Mouse (Mus musculus) E14TG2a.4 (cell line): ENCODE data around the gene Eif4g2.

Source experiments
- H3K27me3 ChIP-seq: 2 replicates; pipeline ENCODE4 v1.6.1; 2014; ENCODE audit warnings: low read length, control low read depth; ENCODE audit not compliant: insufficient read depth
- H3K36me3 ChIP-seq: 2 replicates; pipeline ENCODE4 v1.6.1; 2014; ENCODE audit warnings: low read length, control low read depth; ENCODE audit not compliant: insufficient read depth
- H3K4me1 ChIP-seq: replicated peaks from 2 replicates; pipeline ENCODE4 v1.6.1; 2014; ENCODE audit warnings: low read depth, low read length, control low read depth
- H3K4me3 ChIP-seq: replicated peaks from 2 replicates; pipeline ENCODE4 v1.5.1; 2014; ENCODE audit warnings: mild to moderate bottlenecking, low read length
- H3K9me3 ChIP-seq: 2 replicates; pipeline ENCODE4 v1.6.1; 2014; ENCODE audit warnings: low read length, control low read depth
- CTCF ChIP-seq: conservative IDR thresholded peaks from 2 replicates; pipeline ENCODE4 v1.5.1; 2014; ENCODE audit warnings: low read length
- NANOG ChIP-seq: IDR thresholded peaks from 2 replicates; pipeline ENCODE4 v1.6.1; 2014; ENCODE audit warnings: borderline replicate concordance, low read length, mixed read lengths
- POU5F1 ChIP-seq: IDR thresholded peaks from 2 replicates; pipeline ENCODE4 v1.6.1; 2014; ENCODE audit warnings: low read length, borderline replicate concordance

Eif4g2 gene

DNA sequence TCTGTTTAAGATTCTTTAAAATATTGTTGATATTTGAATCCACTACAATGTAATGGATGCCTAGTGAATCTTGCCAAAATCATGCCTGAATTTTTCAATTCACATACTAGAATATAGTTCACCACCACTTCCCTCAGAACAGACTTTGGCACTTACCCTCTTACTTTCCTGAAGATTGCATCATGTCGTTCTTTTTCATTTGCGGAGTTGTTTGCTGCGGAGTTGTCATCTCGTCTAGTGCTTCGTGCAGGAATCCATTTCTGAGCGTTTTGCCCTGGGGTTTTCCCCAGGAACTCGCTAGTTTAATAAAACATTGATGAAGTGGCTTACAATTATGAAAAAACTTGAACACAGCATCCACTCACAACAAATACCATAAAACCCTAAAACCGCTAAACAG, 2.8 kb downstream of the Eif4g2 start:
- peaks cover 47% of the 10 kb centered on the region for H3K4me1 ChIP-seq
- H3K9me3 ChIP-seq, result no peaks in the 10 kb centered on the region
- peaks cover 67% of the 10 kb centered on the region for H3K36me3 ChIP-seq
- H3K27me3 ChIP-seq, result no peaks in the 10 kb centered on the region
- peak overlapping the region; percentile 97 for H3K4me3 ChIP-seq
- TF ChIP-seq NANOG (no peak), POU5F1 (no peak), CTCF (no peak)

DNA sequence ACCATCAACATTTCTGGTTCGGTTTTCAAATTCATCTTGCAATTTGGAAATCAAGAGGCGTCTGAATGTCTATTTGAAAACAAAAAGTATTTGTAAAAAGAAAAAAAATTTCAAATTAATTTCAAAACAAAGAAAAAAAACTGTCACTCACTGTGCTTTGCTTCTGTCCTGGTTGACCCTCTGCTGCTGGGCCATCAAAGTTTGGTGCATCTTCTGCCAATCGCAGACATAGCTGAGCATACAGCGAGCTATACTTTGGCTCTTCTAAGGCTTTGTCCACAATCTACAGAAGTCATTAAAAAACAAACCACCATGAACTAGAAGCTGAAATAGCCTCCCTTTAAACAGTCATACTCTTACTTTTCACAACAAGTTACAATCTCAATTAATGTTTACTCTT, 4.6 kb downstream of the Eif4g2 start:
- no peak for TF ChIP-seq POU5F1
- no peak for TF ChIP-seq CTCF
- no peak for TF ChIP-seq NANOG

DNA sequence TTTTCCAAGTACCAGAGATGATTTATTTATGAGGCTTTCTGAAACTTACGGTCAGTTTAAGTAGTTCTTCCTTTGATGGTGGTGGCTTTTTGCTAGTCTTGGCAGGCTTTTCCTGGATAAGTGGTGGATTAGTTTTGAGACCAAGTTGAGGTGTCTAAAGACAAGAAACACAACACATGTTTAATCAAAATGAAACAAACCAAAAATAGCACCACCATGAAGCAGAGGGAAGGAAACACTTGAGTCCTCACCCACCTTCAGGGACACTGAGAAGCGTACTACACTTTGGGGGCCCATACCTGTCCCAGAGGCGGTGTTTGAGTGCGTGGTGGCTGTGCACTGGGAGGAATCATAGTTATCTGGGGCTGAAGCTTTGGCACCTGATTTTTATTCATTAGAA, 7.5 kb downstream of the Eif4g2 start:
- H3K4me3 ChIP-seq, result no peak overlapping the region
- TF ChIP-seq POU5F1, result no peak
- no peak for TF ChIP-seq NANOG
- TF ChIP-seq CTCF, result no peak
- no peaks in the 10 kb centered on the region for H3K9me3 ChIP-seq
- H3K4me1 ChIP-seq, result peaks cover 42% of the 10 kb centered on the region
- H3K27me3 ChIP-seq, result no peaks in the 10 kb centered on the region
- peaks cover 99% of the 10 kb centered on the region for H3K36me3 ChIP-seq

More for the DNA sequence above, 4.6 kb downstream of the Eif4g2 start:
- H3K9me3 ChIP-seq, result no peaks in the 10 kb centered on the region
- H3K36me3 ChIP-seq, result peaks cover 85% of the 10 kb centered on the region
- H3K4me1 ChIP-seq, result peaks cover 52% of the 10 kb centered on the region
- no peaks in the 10 kb centered on the region for H3K27me3 ChIP-seq
- no peak overlapping the region for H3K4me3 ChIP-seq

DNA sequence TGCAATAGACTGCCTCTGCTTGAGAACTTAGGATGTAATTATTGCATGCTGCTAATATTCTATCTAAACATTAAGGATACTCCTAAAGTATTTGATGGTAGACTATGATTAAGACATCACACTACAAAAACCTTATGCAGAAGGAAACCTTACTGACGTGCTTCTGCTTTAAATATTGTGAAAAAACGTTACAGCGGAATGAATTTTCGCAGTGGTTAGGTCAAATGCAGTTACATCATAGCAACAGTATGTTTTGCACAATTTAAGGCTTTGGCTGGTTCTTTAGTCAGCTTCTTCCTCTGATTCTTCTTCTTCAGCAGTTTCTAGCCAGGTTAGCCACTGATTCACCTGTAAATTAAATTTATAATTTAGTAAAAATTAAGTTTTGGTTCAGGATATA, 10.4 kb downstream of the Eif4g2 start:
- Histone ChIP-seq H3K36me3 (peaks cover 98% of the 10 kb centered on the region), H3K9me3 (no peaks in the 10 kb centered on the region), H3K4me3 (no peak overlapping the region), H3K27me3 (no peaks in the 10 kb centered on the region), H3K4me1 (peaks cover 14% of the 10 kb centered on the region; the same call in 1 of the 2 replicates)
- no peak for TF ChIP-seq POU5F1
- TF ChIP-seq CTCF, result no peak
- no peak for TF ChIP-seq NANOG

GRCm38 (mm10) chr7:111070167-111070496, 12.7 kb downstream of the Eif4g2 start:
- no peak for TF ChIP-seq NANOG
- TF ChIP-seq POU5F1, result no peak
- TF ChIP-seq CTCF, result no peak
- Histone ChIP-seq H3K36me3 (peaks cover 76% of the 10 kb centered on the region), H3K27me3 (no peaks in the 10 kb centered on the region), H3K9me3 (no peaks in the 10 kb centered on the region), H3K4me3 (no peak overlapping the region), H3K4me1 (peaks cover 8% of the 10 kb centered on the region; the same call in 1 of the 2 replicates)

GRCm38 (mm10) chr7:111069439-111070166, 13.2 kb downstream of the Eif4g2 start:
- no peak for TF ChIP-seq POU5F1
- TF ChIP-seq NANOG, result no peak
- no peak for TF ChIP-seq CTCF
- Histone ChIP-seq H3K4me1 (peaks cover 8% of the 10 kb centered on the region; the same call in 1 of the 2 replicates), H3K27me3 (no peaks in the 10 kb centered on the region), H3K9me3 (no peaks in the 10 kb centered on the region), H3K36me3 (peaks cover 71% of the 10 kb centered on the region), H3K4me3 (no peak overlapping the region)

DNA sequence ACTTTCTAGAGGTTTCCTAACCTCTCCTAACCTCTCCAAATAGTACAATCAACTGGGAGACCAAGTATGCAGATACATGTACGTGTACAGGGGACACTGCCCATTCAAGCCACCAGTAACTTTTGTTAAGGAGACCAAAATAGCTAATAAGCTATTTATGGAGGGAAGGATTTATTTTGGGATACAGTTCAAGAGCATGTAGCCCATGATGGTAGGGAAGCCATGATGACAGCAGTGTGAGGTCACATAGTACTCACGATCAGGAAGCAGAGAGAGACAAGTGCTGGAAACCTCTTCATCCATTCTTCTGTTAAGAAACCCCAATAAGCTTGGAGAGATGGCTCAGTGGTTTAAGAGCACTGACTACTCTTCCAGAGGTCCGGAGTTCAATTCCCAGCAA, 14.6 kb downstream of the Eif4g2 start:
- Histone ChIP-seq H3K36me3 (peaks cover 57% of the 10 kb centered on the region), H3K4me3 (no peak overlapping the region), H3K4me1 (no peaks in the 10 kb centered on the region), H3K9me3 (no peaks in the 10 kb centered on the region), H3K27me3 (no peaks in the 10 kb centered on the region)
- TF ChIP-seq POU5F1, result no peak
- no peak for TF ChIP-seq CTCF
- TF ChIP-seq NANOG, result no peak

DNA sequence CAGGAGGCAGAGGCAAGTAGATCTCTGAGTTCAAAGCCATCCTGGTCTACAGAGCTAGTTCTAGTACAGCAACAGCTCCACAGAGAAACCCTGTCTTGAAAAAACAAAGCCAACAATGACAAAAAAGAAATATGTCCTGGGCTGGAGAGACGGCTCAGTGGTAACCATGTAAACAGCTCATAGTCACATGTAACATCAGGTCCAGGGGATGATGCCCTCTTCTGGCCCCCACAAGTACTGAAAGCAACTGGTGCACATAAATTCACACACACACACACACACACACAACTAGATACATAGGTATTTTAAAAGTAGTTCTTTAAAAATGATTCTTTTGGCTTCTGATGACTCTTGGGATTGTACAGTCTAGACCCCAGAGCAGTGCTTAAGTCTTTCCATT, 19.9 kb downstream of the Eif4g2 start:
- H3K4me3 ChIP-seq, result no peak overlapping the region
- TF ChIP-seq CTCF (peak; percentile 33; the same call in 1 of the 2 replicates), POU5F1 (no peak)
- no peaks in the 10 kb centered on the region for H3K27me3 ChIP-seq
- no peaks in the 10 kb centered on the region for H3K4me1 ChIP-seq
- H3K9me3 ChIP-seq, result no peaks in the 10 kb centered on the region
- peaks cover 5% of the 10 kb centered on the region for H3K36me3 ChIP-seq

GRCm38 (mm10) chr7:111059527-111059926, 23.3 kb downstream of the Eif4g2 start:
- H3K36me3 ChIP-seq, result peaks cover 19% of the 10 kb centered on the region
- TF ChIP-seq NANOG, result no peak
- no peak for TF ChIP-seq CTCF
- TF ChIP-seq POU5F1, result no peak
- H3K4me3 ChIP-seq, result no peak overlapping the region
- no peaks in the 10 kb centered on the region for H3K27me3 ChIP-seq
- H3K9me3 ChIP-seq, result no peaks in the 10 kb centered on the region
- H3K4me1 ChIP-seq, result no peaks in the 10 kb centered on the region
